Mouse (Mus musculus) naive thymus-derived CD4-positive, alpha-beta T cell, adult 2 months (primary cell): ENCODE measurements around the gene C1ql2.

Experiments
- DNase-seq: peaks from one replicate; pipeline ENCODE4 v3.0.0-alpha.2; 2011; ENCODE audit warnings: low read depth

Gene C1ql2

GRCm38 (mm10) chr1:120340419-120341171, at the start of gene C1ql2:
C1ql2 (plus strand) TSS chr1:120340582.
- no peak for DNase-seq

- no peak for DNase-seq
These were observed 48.7 kb upstream of the C1ql2 start for GRCm38 (mm10) chr1:120291709-120292108.

- DNase-seq, result peak; percentile 42
These were observed 46.6 kb upstream of the C1ql2 start for GRCm38 (mm10) chr1:120293803-120294202.

GRCm38 (mm10) chr1:120296936-120297335, 43.4 kb upstream of the C1ql2 start:
- no peak for DNase-seq

GRCm38 (mm10) chr1:120305801-120306200, 34.6 kb upstream of the C1ql2 start:
- no peak for DNase-seq

- DNase-seq, result no peak
These were observed 18.9 kb upstream of the C1ql2 start for GRCm38 (mm10) chr1:120321270-120322021.

- no peak for DNase-seq
These were observed 17.2 kb upstream of the C1ql2 start for GRCm38 (mm10) chr1:120323131-120323561.

- peak; percentile 58 for DNase-seq
These were observed 12.7 kb upstream of the C1ql2 start for GRCm38 (mm10) chr1:120327714-120328113.

- no peak for DNase-seq
These were observed 12.2 kb upstream of the C1ql2 start for GRCm38 (mm10) chr1:120328212-120328611.

GRCm38 (mm10) chr1:120331841-120332240, 8.5 kb upstream of the C1ql2 start:
- DNase-seq, result no peak

- no peak for DNase-seq
These were observed 2.4 kb upstream of the C1ql2 start for GRCm38 (mm10) chr1:120337970-120338369.

GRCm38 (mm10) chr1:120341172-120341675, 842 bp downstream of the C1ql2 start:
- DNase-seq, result no peak

GRCm38 (mm10) chr1:120341811-120342370, 1.5 kb downstream of the C1ql2 start:
- no peak for DNase-seq

- no peak for DNase-seq
These were observed 2.0 kb downstream of the C1ql2 start for GRCm38 (mm10) chr1:120342371-120342821.

GRCm38 (mm10) chr1:120345001-120345400, 4.6 kb downstream of the C1ql2 start:
- DNase-seq, result no peak

- no peak for DNase-seq
These were observed 14.0 kb downstream of the C1ql2 start for GRCm38 (mm10) chr1:120354387-120354786.

- DNase-seq, result no peak
These were observed 17.2 kb downstream of the C1ql2 start for GRCm38 (mm10) chr1:120357371-120358274.

GRCm38 (mm10) chr1:120363638-120364037, 23.3 kb downstream of the C1ql2 start:
- DNase-seq, result no peak

- DNase-seq, result no peak
These were observed 27.8 kb downstream of the C1ql2 start for GRCm38 (mm10) chr1:120368138-120368537.

GRCm38 (mm10) chr1:120374131-120374530, 33.7 kb downstream of the C1ql2 start:
- no peak for DNase-seq

- DNase-seq, result no peak
These were observed 34.5 kb downstream of the C1ql2 start for GRCm38 (mm10) chr1:120374832-120375231.
